Mouse (Mus musculus) stomach, postnatal 0 days (tissue): ENCODE results near the gene Ripply1.

Experiments
- CTCF ChIP-seq: IDR thresholded peaks from 2 replicates; pipeline ENCODE4 v1.5.1; 2016; ENCODE audit warnings: antibody characterized with exemption, low read depth, mild to moderate bottlenecking, moderate library complexity
- EP300 ChIP-seq: optimal IDR thresholded peaks from 2 replicates; pipeline ENCODE3; 2016; ENCODE audit warnings: antibody characterized with exemption

DNA sequence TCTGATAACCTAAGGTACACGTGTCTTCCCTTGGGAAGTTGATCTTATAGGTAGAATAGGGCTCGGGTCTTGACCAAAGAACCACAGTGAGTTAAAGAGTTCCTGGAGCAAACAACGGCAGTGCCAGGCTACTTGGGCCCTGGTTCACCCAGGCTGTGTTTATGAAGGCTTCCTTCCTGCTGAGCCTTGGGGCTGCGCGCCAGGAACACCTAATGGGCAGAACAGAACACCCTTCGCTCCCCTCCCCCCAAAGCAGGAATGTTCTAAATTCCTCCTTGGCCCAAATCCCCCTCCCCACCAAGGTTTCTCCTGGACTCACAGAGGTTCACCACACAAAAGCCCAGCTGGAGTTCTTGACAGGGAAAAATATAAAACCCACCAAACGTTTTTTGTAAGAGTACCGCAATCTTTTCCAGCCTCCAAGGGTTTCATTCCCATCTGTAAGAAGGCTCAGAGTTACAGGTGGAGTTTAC is 18.3 kb upstream of the Ripply1 start, which contains the start of gene Cldn2:
- no peak for TF ChIP-seq CTCF
- TF ChIP-seq EP300 = no peak
